Mouse (Mus musculus) myocyte (in vitro differentiated cells): ENCODE results near the gene Prps2. TPM values are rescaled to one million over a fixed set of nuclear protein-coding genes. Genes with fewer than 3 reads are reported as not detected.

Experiments
- H3K27me3 ChIP-seq: one replicate; pipeline ENCODE4 v1.6.1; 2011; ENCODE audit not compliant: control insufficient read depth, insufficient read depth, insufficient read length
- H3K36me3 ChIP-seq: one replicate; pipeline ENCODE4 v1.6.1; 2011; ENCODE audit not compliant: control insufficient read depth, insufficient read depth
- H3K4me2 ChIP-seq: one replicate; pipeline ENCODE4 v1.6.1; 2011; ENCODE audit warnings: low read depth, control low read depth
- H3K4me3 ChIP-seq: one replicate; pipeline ENCODE4 v1.5.1; 2011; ENCODE audit warnings: mild to moderate bottlenecking, control low read depth, moderate library complexity
- H3K79me2 ChIP-seq: one replicate; pipeline ENCODE4 v1.6.1; 2011; ENCODE audit not compliant: control insufficient read depth, insufficient read depth
- H3ac ChIP-seq: one replicate; pipeline ENCODE4 v1.6.1; 2011; ENCODE audit not compliant: control insufficient read depth, insufficient read length
- CEBPB ChIP-seq: IDR thresholded peaks from 2 replicates; pipeline ENCODE4 v1.6.1; 2011; ENCODE audit warnings: mild to moderate bottlenecking, moderate library complexity; ENCODE audit not compliant: poor library complexity, insufficient read depth, severe bottlenecking
- E2F4 ChIP-seq: IDR thresholded peaks from one replicate; pipeline ENCODE4 v1.6.1; 2011; ENCODE audit warnings: mild to moderate bottlenecking, control low read depth, moderate library complexity; ENCODE audit not compliant: insufficient read depth
- MAX ChIP-seq: IDR thresholded peaks from one replicate; pipeline ENCODE4 v1.6.1; 2011; ENCODE audit warnings: low read depth, mild to moderate bottlenecking, control low read depth
- MYOD1 ChIP-seq, 3 experiments: IDR thresholded peaks; one replicate each; pipeline ENCODE4 v1.6.1; 2011; ENCODE audit warnings: control low read depth in 2 of 3, low read depth in 2 of 3, mild to moderate bottlenecking in 2 of 3, moderate library complexity in 1 of 3; ENCODE audit not compliant: insufficient read length in 2 of 3, control insufficient read depth in 1 of 3
- MYOG ChIP-seq, 3 experiments: IDR thresholded peaks; one replicate each; pipeline ENCODE4 v1.6.1; 2011; ENCODE audit warnings: control low read depth in 2 of 3, low read depth in 2 of 3, mild to moderate bottlenecking in 2 of 3; ENCODE audit not compliant: insufficient read length in 2 of 3, control insufficient read depth in 1 of 3, insufficient read depth in 1 of 3
- POLR2A ChIP-seq: IDR thresholded peaks from one replicate; pipeline ENCODE4 v1.6.1; 2011; ENCODE audit warnings: low read depth, mild to moderate bottlenecking, control low read depth, moderate library complexity; ENCODE audit not compliant: insufficient read length
- POLR2AphosphoS2 ChIP-seq: IDR thresholded peaks from one replicate; pipeline ENCODE4 v1.6.1; 2011; ENCODE audit warnings: low read depth, control low read depth; ENCODE audit not compliant: insufficient read length
- REST ChIP-seq: IDR thresholded peaks from one replicate; pipeline ENCODE4 v1.6.1; 2011; ENCODE audit warnings: mild to moderate bottlenecking, control low read depth, moderate library complexity; ENCODE audit not compliant: insufficient read depth, insufficient read length
- SRF ChIP-seq: IDR thresholded peaks from one replicate; pipeline ENCODE4 v1.6.1; 2011; ENCODE audit warnings: low read depth; ENCODE audit not compliant: control insufficient read depth, insufficient read length
- TCF12 ChIP-seq: IDR thresholded peaks from one replicate; pipeline ENCODE4 v1.6.1; 2011; ENCODE audit warnings: mild to moderate bottlenecking, control low read depth; ENCODE audit not compliant: poor library complexity, insufficient read depth, severe bottlenecking
- TCF3 ChIP-seq: IDR thresholded peaks from one replicate; pipeline ENCODE4 v1.6.1; 2011; ENCODE audit warnings: low read depth, control low read depth; ENCODE audit not compliant: insufficient read length
- USF1 ChIP-seq: IDR thresholded peaks from one replicate; pipeline ENCODE4 v1.6.1; 2011; ENCODE audit warnings: low read depth, mild to moderate bottlenecking, control low read depth, moderate library complexity
- polyA plus RNA-seq: library from polyadenylated mRNA; unstranded; fragments of >200 nt; fragmentation: generic; extraction: Trizol; gene quantifications from one replicate; pipeline ENCODE4 v1.2.1, GENCODE M21; 2012; ENCODE audit warnings: missing spikeins

Prps2 gene
- polyA plus RNA-seq, 1 experiment: 2.7 TPM

- Histone ChIP-seq H3K36me3 (no peaks in the 10 kb centered on the region), H3K27me3 (no peaks in the 10 kb centered on the region), H3K4me2 (no peak overlapping the region), H3K4me3 (no peak overlapping the region), H3ac (no peak overlapping the region), H3K79me2 (no peaks in the 10 kb centered on the region)
- no peak for TF ChIP-seq MYOG (IDR thresholded peaks at IDR 0.05; ENCODE audit: control insufficient read depth in 1 of 3, insufficient read depth in 1 of 3, insufficient read length in 2 of 3, low read depth in 2 of 3)
- no peak for TF ChIP-seq POLR2A
- no peak for TF ChIP-seq MYOD1 (IDR thresholded peaks at IDR 0.05; ENCODE audit: control insufficient read depth in 1 of 3, insufficient read length in 2 of 3, low read depth in 2 of 3)
- no peak for TF ChIP-seq POLR2AphosphoS2
- no peak for TF ChIP-seq REST
- TF ChIP-seq MAX: no peak
- no peak for TF ChIP-seq TCF3
- no peak for TF ChIP-seq USF1
- no peak for TF ChIP-seq CEBPB
- TF ChIP-seq SRF: no peak
- TF ChIP-seq TCF12: no peak
- no peak for TF ChIP-seq E2F4
Observed at GRCm38 (mm10) chrX:167340190-167340589, 42.4 kb downstream of the Prps2 start.

- no peak for TF ChIP-seq MAX
- no peak for TF ChIP-seq TCF12
- no peak for TF ChIP-seq REST
- TF ChIP-seq POLR2A: no peak
- TF ChIP-seq POLR2AphosphoS2: no peak
- TF ChIP-seq MYOD1 (IDR thresholded peaks at IDR 0.05; ENCODE audit: control insufficient read depth in 1 of 3, insufficient read length in 2 of 3, low read depth in 2 of 3): no peak
- TF ChIP-seq CEBPB: no peak
- no peak for TF ChIP-seq MYOG (IDR thresholded peaks at IDR 0.05; ENCODE audit: control insufficient read depth in 1 of 3, insufficient read depth in 1 of 3, insufficient read length in 2 of 3, low read depth in 2 of 3)
- Histone ChIP-seq H3K27me3 (no peaks in the 10 kb centered on the region), H3K36me3 (no peaks in the 10 kb centered on the region), H3K4me3 (no peak overlapping the region), H3K4me2 (no peak overlapping the region), H3K79me2 (no peaks in the 10 kb centered on the region), H3ac (no peak overlapping the region)
Observed at GRCm38 (mm10) chrX:167337990-167338389, 44.6 kb downstream of the Prps2 start.

- H3K27me3 ChIP-seq: no peaks in the 10 kb centered on the region
- H3K4me2 ChIP-seq: no peak overlapping the region
- TF ChIP-seq POLR2AphosphoS2: no peak
- TF ChIP-seq MYOG (IDR thresholded peaks at IDR 0.05; ENCODE audit: control insufficient read depth in 1 of 3, insufficient read depth in 1 of 3, insufficient read length in 2 of 3, low read depth in 2 of 3): no peak
- no peak for TF ChIP-seq USF1
- no peak for TF ChIP-seq CEBPB
- no peak for TF ChIP-seq E2F4
- no peak for TF ChIP-seq TCF3
- TF ChIP-seq MYOD1 (IDR thresholded peaks at IDR 0.05; ENCODE audit: control insufficient read depth in 1 of 3, insufficient read length in 2 of 3, low read depth in 2 of 3): no peak
- TF ChIP-seq REST: no peak
- TF ChIP-seq POLR2A: no peak
- no peak for TF ChIP-seq SRF
- no peak for TF ChIP-seq MAX
- no peak overlapping the region for H3K4me3 ChIP-seq
- H3K36me3 ChIP-seq: no peaks in the 10 kb centered on the region
- H3ac ChIP-seq: no peak overlapping the region
- no peaks in the 10 kb centered on the region for H3K79me2 ChIP-seq
Observed at GRCm38 (mm10) chrX:167334571-167334970, 48.0 kb downstream of the Prps2 start.

GRCm38 (mm10) chrX:167332607-167333006 is 49.9 kb downstream of the Prps2 start:
- H3K4me2 ChIP-seq: no peak overlapping the region
- H3ac ChIP-seq: no peak overlapping the region
- H3K79me2 ChIP-seq: no peaks in the 10 kb centered on the region
- no peaks in the 10 kb centered on the region for H3K27me3 ChIP-seq
- no peak for TF ChIP-seq POLR2AphosphoS2
- TF ChIP-seq REST: no peak
- no peaks in the 10 kb centered on the region for H3K36me3 ChIP-seq
- no peak overlapping the region for H3K4me3 ChIP-seq

GRCm38 (mm10) chrX:167330993-167331392 is 51.6 kb downstream of the Prps2 start:
- TF ChIP-seq CEBPB (no peak), POLR2A (no peak), MYOG (IDR thresholded peaks at IDR 0.05; ENCODE audit: control insufficient read depth in 1 of 3, insufficient read depth in 1 of 3, insufficient read length in 2 of 3, low read depth in 2 of 3) (no peak), REST (no peak), TCF12 (no peak), TCF3 (no peak)
- no peaks in the 10 kb centered on the region for H3K27me3 ChIP-seq
- H3K36me3 ChIP-seq: no peaks in the 10 kb centered on the region
- H3ac ChIP-seq: no peak overlapping the region
- no peak overlapping the region for H3K4me2 ChIP-seq
- no peaks in the 10 kb centered on the region for H3K79me2 ChIP-seq
- H3K4me3 ChIP-seq: no peak overlapping the region
